8 mouse cellular contexts compared by ENCODE assay signal in the genomic region with DNA sequence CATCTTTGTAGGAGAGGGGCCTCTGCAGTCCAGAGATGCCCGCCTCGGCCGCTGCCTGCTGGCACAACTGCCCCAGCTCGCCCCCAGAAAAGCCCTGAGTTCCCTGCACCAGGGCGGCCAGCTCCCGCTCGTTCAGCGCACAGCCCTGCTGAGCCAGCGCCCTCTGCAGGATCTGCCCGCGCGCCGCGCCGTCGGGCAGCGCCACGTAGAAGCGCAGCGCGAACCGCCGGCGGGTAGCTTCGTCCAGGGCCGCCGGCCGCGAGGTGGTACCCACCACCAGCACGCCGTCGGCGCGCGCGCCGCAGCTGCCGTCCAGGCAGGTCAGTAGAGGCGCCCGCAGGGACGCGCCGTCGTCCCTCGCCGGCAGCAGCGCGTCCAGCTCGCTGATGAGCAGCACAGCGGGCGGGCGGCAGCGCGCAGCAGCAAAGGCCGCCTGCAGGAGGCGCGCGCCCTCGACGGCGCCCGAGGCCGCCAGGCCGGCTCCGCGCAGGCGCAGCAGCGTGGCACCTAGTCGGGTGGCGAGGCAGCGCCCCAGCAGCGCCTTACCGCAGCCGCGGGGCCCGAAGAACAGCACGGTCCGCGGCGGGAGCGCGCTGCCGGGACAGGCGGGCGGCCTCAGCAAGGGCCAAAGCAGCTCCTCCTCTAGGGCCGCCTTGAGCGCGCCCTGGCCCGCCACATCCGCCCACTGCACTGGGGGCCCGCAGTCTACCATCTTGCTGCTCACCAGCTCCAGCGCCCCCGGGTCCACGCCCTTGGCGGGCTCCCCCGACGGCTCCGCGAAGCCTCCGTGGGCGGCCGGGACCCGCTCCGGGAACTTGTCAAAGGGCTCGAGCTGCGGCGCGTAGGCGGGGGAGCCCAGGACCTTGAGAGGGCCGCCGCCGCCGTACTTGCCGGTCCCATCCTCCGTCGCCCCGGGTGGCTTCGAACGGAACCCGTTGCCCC. TPM values are rescaled to one million over a fixed set of nuclear protein-coding genes. Genes with fewer than 3 reads are reported as not detected.
DNase-seq lines count a peak whose midpoint lies in the region; ATAC-seq lines count a peak whose summit lies in the region.

No protein-coding gene starts in this region.

- H3K27ac ChIP-seq in embryonic facial prominence, embryonic 15.5 days (replicated peaks): no peak overlapping the region
- H3K27ac ChIP-seq in limb, embryonic 11.5 days (replicated peaks; ENCODE audit: low read depth, low read length): no peak overlapping the region
- no peak overlapping the region for H3K27ac ChIP-seq in neural tube, embryonic 12.5 days

- H3K4me2 ChIP-seq in embryonic facial prominence, embryonic 15.5 days (replicated peaks): peak overlapping the region; percentile 76
- H3K4me2 ChIP-seq in limb, embryonic 11.5 days (ENCODE audit: low read depth, severe bottlenecking): peak overlapping the region; percentile 64
- H3K4me2 ChIP-seq in neural tube, embryonic 12.5 days (replicated peaks): peak overlapping the region; percentile 59

- H3K4me3 ChIP-seq in embryonic facial prominence, embryonic 15.5 days (replicated peaks): peak overlapping the region; percentile 46
- H3K4me3 ChIP-seq in limb, embryonic 11.5 days (ENCODE audit: low read depth, low read length): peak overlapping the region; percentile 22
- H3K4me3 ChIP-seq in neural tube, embryonic 12.5 days: peak overlapping the region; percentile 34

- peak; percentile 62 to 74 for DNase-seq in kidney, postnatal 4 days
- DNase-seq in kidney, adult 8-10 months: no peak
- peak; percentile 62 for DNase-seq in limb, embryonic 11.5 days (ENCODE audit: low spot score)
- DNase-seq in kidney, postnatal 36 days: no peak

- ATAC-seq in embryonic facial prominence, embryonic 15.5 days (ENCODE audit: insufficient number of reproducible peaks, low FRiP score, low TSS enrichment, low read depth): no peak
- ATAC-seq in limb, embryonic 11.5 days (ENCODE audit: insufficient number of reproducible peaks, low FRiP score, low TSS enrichment, low read depth): no peak
- ATAC-seq in neural tube, embryonic 12.5 days (ENCODE audit: low FRiP score, low read depth): no peak
- ATAC-seq in megakaryocyte progenitor cell, adult 5-6 weeks (replicated peaks; ENCODE audit: poor library complexity): no peak
- ATAC-seq in erythroid progenitor cell, adult 5-6 weeks (replicated peaks; ENCODE audit: low FRiP score, poor library complexity, severe bottlenecking): no peak

- no peaks in the 10 kb centered on the region for H3K9me3 ChIP-seq in embryonic facial prominence, embryonic 15.5 days (replicated peaks)
- no peaks in the 10 kb centered on the region for H3K9me3 ChIP-seq in limb, embryonic 11.5 days (ENCODE audit: control insufficient read depth, low read length)
- no peaks in the 10 kb centered on the region for H3K9me3 ChIP-seq in neural tube, embryonic 12.5 days

- 0 out of 2 replicates have a peak, but pooled peaks cover 4% of the 10 kb centered on the region for H3K36me3 ChIP-seq in embryonic facial prominence, embryonic 15.5 days
- peaks cover 2% of the 10 kb centered on the region; the same call in 1 of the 2 replicates for H3K36me3 ChIP-seq in limb, embryonic 11.5 days (ENCODE audit: control insufficient read depth, insufficient read depth, low read length)
- H3K36me3 ChIP-seq in neural tube, embryonic 12.5 days: peaks cover 10% of the 10 kb centered on the region; the same call in 1 of the 2 replicates

- H3K27me3 ChIP-seq in embryonic facial prominence, embryonic 15.5 days: peaks cover 66% of the 10 kb centered on the region
- H3K27me3 ChIP-seq in limb, embryonic 11.5 days (ENCODE audit: control insufficient read depth, insufficient read depth, low read length): peaks cover 25% of the 10 kb centered on the region
- peaks cover 52% of the 10 kb centered on the region for H3K27me3 ChIP-seq in neural tube, embryonic 12.5 days (replicated peaks)

- WGBS in embryonic facial prominence, embryonic 15.5 days: 22% methylated on average over 108 of the region's 120 CpGs
- WGBS in limb, embryonic 11.5 days: 17% methylated on average over 103 of the region's 120 CpGs
- WGBS in neural tube, embryonic 12.5 days: 7% methylated on average over 119 of the region's 120 CpGs

- peak overlapping the region; percentile 18 for H3K9ac ChIP-seq in embryonic facial prominence, embryonic 15.5 days
- peak overlapping the region; percentile 34; the same call in 1 of the 2 replicates for H3K9ac ChIP-seq in limb, embryonic 11.5 days (ENCODE audit: low read length)
- H3K9ac ChIP-seq in neural tube, embryonic 12.5 days: peak overlapping the region; percentile 51

- peaks cover 18% of the 10 kb centered on the region for H3K4me1 ChIP-seq in embryonic facial prominence, embryonic 15.5 days
- H3K4me1 ChIP-seq in limb, embryonic 11.5 days (ENCODE audit: control insufficient read depth, insufficient read depth, low read length): peaks cover 19% of the 10 kb centered on the region
- peaks cover 30% of the 10 kb centered on the region for H3K4me1 ChIP-seq in neural tube, embryonic 12.5 days

RNA-seq across cellular contexts. Expression of a gene that starts 5.6 kb away (rescaled TPM):
- polyA plus RNA-seq in embryonic facial prominence, embryonic 15.5 days (2015; fragmentation: Nextera tagmentation; extraction: Ambion mirVana): not detected in 2 replicates
- not detected in 2 replicates for polyA plus RNA-seq in limb, embryonic 11.5 days (2014; fragmentation: Nextera tagmentation; extraction: Ambion mirVana)
- polyA plus RNA-seq in neural tube, embryonic 12.5 days (2016; fragmentation: Nextera tagmentation; extraction: Ambion mirVana): not detected in 2 replicates
- not detected in 2 replicates for total RNA-seq in megakaryocyte progenitor cell, adult 5-6 weeks (2015)
- not detected in 2 replicates for total RNA-seq in megakaryocyte progenitor cell, adult 5-6 weeks (2017)
- not detected in 2 replicates for total RNA-seq in erythroid progenitor cell, adult 5-6 weeks (2015; ENCODE audit: low replicate concordance)
- not detected in 2 replicates for total RNA-seq in erythroid progenitor cell, adult 5-6 weeks (2017; ENCODE audit: low replicate concordance)

RNA-seq across cellular contexts. Expression of a gene that starts 25.5 kb away (rescaled TPM):
- polyA plus RNA-seq in embryonic facial prominence, embryonic 15.5 days (2015; fragmentation: Nextera tagmentation; extraction: Ambion mirVana): 0.19 and 0.21 TPM in 2 replicates
- polyA plus RNA-seq in limb, embryonic 11.5 days (2014; fragmentation: Nextera tagmentation; extraction: Ambion mirVana): 1.3 and 1.5 TPM in 2 replicates
- polyA plus RNA-seq in neural tube, embryonic 12.5 days (2016; fragmentation: Nextera tagmentation; extraction: Ambion mirVana): 0.55 and 0.84 TPM in 2 replicates
- not detected in 2 replicates for total RNA-seq in megakaryocyte progenitor cell, adult 5-6 weeks (2015)
- total RNA-seq in megakaryocyte progenitor cell, adult 5-6 weeks (2017): under 0.01 TPM in 1 of 2 replicates, not detected in the other
- not detected in 2 replicates for total RNA-seq in erythroid progenitor cell, adult 5-6 weeks (2015; ENCODE audit: low replicate concordance)
- total RNA-seq in erythroid progenitor cell, adult 5-6 weeks (2017; ENCODE audit: low replicate concordance): not detected in 2 replicates

Comparison
In these comparisons a context has a peak if more than half of its experiments do, and no peak if none do; other contexts are left out.
1. DNase-seq: peak in kidney, postnatal 4 days (2 of 2) and limb, embryonic 11.5 days (single experiment); none in kidney, adult 8-10 months (0 of 2) and kidney, postnatal 36 days (0 of 2).
2. Peak in every context shown above with its lines, with median percentiles within 50 percentile points of each other: H3K4me2 ChIP-seq, H3K4me3 ChIP-seq and H3K9ac ChIP-seq.